Mouse (Mus musculus) spleen, adult 2 months (tissue): ENCODE measurements around the gene Myo15b.

ENCODE experiments used
- CTCF ChIP-seq: fragments of 200-500 bp; IDR thresholded peaks from 2 replicates; pipeline ENCODE4 v1.5.1; 2011; ENCODE audit warnings: mild to moderate bottlenecking, inconsistent platforms; ENCODE audit not compliant: insufficient read depth, insufficient read length, insufficient replicate concordance; ENCODE audit errors: extremely low read depth
- POLR2A ChIP-seq: fragments of 200-500 bp; IDR thresholded peaks from 2 replicates; pipeline ENCODE4 v1.6.1; 2011; ENCODE audit warnings: low read depth, low read length, inconsistent platforms

GRCm38 (mm10) chr11:115812533-115813420 is 45.4 kb upstream of the Myo15b start:
- TF ChIP-seq POLR2A (no peak), CTCF (no peak)
